Mouse (Mus musculus) left cerebral cortex, postnatal 25 days (tissue): Measurements from ENCODE around the gene Atg4b. TPM values are rescaled to one million over a fixed set of nuclear protein-coding genes. Genes with fewer than 3 reads are reported as not detected.
A peak's percentile ranks its signal among the peaks of the same experiment; 100 is the strongest.

ENCODE experiments used
- DNase-seq, 2 experiments: peaks; one replicate each; pipeline ENCODE4 v3.0.0; 2022; ENCODE audit warnings: low spot score in 2 of 2, mixed read lengths in 1 of 2
- intact Hi-C: fragments of 180-260 bp; cut with DNase I; formaldehyde crosslinking; loops from one replicate; pipeline ENCODE4 v1.15.1; 2025
- total RNA-seq, 2 experiments: library from RNA; stranded (reverse); gene quantifications; 2 replicates each; pipeline ENCODE4 v1.2.3; 2021

The Atg4b gene
- total RNA-seq: 10 to 100 TPM; 73.6 to 79.9 TPM

GRCm38 (mm10) chr1:93751290-93751689 lies at the start of gene Atg4b:
Gene Atg4b, plus strand, starts transcription at chr1:93751500.
- intact Hi-C loops: no loop called here
- no peak for DNase-seq

- DNase-seq: no peak
- intact Hi-C loops: no loop called here
Observed at GRCm38 (mm10) chr1:93702106-93702505, 49.2 kb upstream of the Atg4b start.

DNA sequence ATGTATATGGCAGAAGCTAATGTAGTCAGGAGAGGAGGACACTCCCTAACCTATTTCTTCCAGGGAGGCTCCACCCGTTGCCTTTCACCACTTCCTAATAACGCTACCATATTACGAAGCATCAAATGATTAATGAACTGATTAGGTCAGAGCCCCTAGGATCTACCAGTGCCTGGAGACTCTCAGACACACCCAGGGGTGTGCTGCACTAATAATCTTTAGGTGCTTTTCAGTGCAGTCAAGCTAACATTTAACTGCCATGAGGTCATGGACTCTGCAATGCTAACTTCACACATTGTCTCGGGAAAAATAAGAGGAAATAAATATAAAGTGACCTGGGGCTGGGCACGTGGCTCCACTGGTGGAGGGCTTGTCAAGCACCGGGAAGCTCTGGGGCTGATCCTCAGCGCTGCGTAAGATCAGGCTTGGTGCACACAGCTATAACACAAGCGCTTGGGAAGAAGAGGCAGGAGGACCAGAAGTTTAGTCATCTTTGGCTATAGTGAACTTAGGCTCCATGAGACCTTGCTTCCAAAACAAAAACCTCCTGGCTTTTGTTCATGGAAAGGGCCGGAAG lies 47.7 kb upstream of the Atg4b start:
- intact Hi-C loops: no loop called here
- DNase-seq: no peak

DNA sequence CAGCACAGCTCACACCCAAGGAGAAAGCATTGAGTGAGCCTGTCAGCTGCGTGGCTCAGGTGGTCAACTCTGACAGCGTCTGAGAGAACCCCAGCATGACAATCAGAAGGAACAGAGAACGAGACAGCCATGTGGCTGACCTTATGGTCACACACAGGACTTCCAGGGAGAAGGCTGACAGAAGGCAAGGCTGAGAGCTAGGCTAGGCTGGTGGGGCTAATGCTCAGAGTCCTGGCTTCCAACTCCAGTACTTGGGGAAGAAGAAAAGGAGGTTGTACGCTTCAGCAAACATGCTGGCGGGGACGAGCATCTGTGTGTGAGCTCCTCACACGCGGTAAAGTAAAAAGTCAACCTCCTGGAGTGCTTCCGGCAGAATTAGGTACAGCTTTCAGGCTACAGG lies 47.0 kb upstream of the Atg4b start:
- DNase-seq: no peak
- intact Hi-C loops: no loop called here

DNA sequence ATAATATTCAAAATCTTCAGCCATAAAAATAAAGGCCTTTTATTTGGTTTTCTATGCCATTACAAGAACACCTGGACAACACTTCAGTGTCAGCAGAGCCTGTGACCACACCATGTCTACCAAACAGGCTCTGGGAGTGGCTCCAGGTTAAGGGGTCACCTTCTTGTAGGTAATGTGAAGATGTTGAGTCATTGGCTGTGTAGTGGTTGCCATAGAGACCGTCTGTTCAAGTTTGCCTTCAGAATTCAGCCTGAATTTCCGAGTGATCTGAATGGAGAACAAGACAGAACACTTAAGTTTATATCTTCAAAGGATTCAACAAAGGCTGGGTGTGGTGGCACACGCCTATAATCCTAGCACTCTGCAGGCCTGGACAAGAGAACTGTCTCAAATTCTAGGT lies 45.9 kb upstream of the Atg4b start:
- DNase-seq: no peak
- intact Hi-C loops: no loop called here

DNA sequence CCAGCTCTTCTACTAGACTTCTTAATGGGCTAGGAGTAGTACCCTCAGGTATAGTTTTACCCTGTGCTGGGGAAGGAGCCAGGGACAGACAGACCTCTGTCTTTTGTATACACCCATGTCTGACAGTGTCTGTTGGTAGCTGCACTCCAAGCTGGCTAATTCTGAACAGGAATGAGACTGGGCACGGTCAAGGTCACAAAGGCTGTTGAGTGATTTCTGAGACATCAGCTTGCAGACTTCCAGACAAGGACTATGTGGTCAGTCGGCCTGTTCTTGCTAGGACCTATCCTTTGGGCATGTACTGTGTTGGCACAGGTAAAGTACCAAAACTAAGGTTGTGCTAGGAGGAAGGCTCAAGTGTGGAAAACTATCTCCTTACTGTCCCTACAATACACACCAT lies 35.1 kb upstream of the Atg4b start:
- no peak for DNase-seq
- intact Hi-C loops: no loop called here

DNA sequence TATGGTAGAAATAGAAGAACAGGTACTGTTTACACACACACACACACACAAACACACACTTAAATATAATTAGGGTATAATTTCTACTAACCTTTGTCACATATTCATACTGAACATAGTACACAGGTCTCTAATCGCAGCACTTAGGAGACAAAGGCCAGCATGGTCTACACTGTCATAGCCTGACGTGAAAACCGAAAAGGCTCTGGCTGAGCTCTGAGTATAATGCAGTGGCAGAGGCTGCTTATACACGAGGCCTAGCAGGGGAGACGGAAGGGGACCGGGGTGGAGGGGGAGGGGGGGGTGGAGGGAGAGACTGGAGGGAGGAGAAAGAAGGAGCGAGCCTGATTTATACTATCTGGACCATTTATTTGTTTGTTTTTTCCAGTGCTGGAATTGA lies 29.7 kb upstream of the Atg4b start:
- no peak for DNase-seq
- intact Hi-C loops: loop anchor here (10.0 kb wide), 1 partner anchor 207 kb away; the partner anchor contains the start of gene Farp2

DNA sequence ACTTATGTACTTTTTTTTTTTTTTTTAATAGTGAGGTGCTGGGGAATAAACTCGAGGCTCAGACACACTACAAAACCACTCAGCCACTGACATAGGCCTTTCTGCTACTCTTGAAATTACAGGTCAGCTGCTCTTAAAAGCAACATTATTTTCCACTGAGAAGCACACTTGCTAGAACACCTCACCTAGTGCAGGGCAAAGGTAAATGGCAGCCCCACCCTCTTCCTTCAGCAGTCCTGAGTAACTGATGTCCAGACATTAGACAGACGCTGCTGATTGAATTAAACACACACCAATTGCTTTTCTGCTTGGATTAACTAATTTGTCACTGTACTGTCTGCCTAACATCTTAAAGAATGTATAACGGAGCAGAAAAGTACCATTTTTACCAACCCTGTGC lies 26.7 kb upstream of the Atg4b start:
- no peak for DNase-seq
- intact Hi-C loops: loop anchor here (10.0 kb wide), 1 partner anchor 210 kb away; the partner anchor contains the start of gene Farp2

GRCm38 (mm10) chr1:93725665-93726064 lies 25.6 kb upstream of the Atg4b start:
- DNase-seq: no peak
- intact Hi-C loops: loop anchor here (2.0 to 10.0 kb wide), 3 partner anchors 57 to 211 kb away; partner anchors contain the start of gene Farp2

- intact Hi-C loops: loop anchor here (2.0 to 10.0 kb wide), 3 partner anchors 57 to 211 kb away; partner anchors contain the start of gene Farp2
- DNase-seq: no peak
Observed at GRCm38 (mm10) chr1:93726116-93726515, 25.2 kb upstream of the Atg4b start.

DNA sequence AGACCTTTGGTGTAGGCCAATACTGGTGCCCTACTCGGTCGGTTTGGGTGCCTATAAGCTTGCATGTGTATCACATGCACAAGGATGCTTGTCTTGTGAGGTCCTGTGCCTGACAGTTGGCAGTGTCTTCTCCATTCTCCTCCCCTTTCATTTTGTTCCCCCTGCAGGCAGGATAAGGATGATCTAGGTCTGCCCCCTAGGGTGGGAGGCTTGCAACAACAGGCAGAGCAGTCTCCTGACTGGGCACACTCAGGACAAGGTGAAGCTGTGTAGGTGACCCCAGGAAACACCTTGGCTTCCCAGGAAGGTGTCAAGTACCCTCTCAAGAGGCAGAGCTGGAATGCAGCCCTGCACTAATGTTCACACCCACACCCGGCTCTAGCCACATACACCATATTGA lies 24.3 kb upstream of the Atg4b start:
- peak; percentile 23 to 41 for DNase-seq
- intact Hi-C loops: loop anchor here (2.0 to 10.0 kb wide), 3 partner anchors 58 to 212 kb away; partner anchors contain the start of gene Farp2

DNA sequence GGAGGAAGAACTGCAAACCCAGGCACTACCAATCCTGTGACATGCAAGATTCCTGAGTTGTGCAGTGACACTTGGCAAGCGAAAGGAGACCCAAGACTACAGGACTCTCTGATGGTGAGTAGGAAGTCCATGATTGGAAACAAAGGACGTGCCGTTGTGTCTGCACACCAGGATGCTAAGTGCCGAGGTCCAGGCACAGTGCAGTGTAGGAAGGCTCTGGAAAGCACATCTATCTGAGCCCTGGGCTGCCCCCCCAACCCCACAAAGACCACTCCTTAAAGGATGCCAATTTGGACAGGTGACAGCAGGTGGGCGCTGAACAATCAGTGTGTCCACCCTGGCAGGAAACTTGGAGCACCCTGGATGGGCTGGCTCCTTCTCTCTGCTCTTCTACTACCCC lies 20.2 kb upstream of the Atg4b start:
- DNase-seq: no peak
- intact Hi-C loops: no loop called here

DNA sequence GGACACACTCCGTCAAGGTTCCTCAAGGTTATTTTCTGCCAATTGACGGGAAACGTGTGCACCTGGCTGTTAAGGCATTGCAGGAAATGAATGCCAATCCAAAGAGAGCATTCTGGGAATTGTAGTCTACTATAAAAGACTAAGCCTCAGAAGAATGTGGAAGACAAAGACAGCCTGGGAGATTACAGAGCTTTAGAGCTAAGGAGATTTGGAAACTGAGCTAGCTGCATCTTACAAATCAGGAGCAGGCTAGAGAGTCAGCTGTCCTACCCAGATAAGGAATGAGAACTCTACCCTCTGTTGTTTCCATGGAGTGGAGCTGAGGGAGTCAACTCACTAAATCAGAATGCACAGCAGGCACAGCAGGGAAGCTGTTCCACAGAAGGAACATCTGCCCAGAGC lies 19.4 kb upstream of the Atg4b start:
- DNase-seq: peak; percentile 21 to 43
- intact Hi-C loops: no loop called here

DNA sequence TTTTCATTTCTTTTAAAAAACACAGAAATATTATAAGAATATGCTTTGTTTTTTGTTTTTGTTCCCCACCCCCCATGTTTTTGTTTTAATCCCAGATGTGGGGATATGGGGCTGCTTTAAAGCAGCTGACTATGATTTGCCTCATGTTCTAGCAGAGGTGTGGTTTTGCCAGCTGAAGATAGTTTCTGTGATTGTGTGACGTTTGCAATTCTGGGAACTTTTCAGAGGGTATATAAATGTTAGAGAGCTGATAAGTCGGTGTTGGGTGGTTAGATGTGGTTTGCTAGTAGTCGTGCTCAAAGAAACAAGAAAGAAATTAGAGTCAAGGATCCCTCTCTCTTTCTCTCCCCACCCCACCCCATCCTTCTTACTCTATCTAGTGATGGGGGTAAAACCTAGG lies 15.4 kb upstream of the Atg4b start:
- DNase-seq: no peak
- intact Hi-C loops: no loop called here

DNA sequence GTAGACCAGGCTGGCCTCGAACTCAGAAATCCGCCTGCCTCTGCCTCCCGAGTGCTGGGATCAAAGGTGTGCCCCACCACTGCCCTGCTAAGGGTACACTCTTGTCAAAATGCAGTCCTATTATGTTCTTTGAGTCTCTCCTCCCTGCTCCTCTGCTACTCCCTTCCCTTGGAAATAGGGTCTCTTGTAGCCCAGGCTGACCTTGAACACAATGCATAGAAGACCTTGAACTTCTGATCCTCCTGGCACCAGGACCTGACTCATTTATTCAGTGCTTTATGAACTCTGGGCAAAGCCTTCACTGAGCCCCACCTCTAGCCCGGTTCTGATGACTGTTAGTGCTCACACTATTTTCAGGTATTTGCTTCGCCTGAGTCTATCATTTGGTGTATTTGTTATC lies 13.6 kb upstream of the Atg4b start:
- intact Hi-C loops: no loop called here
- no peak for DNase-seq

- no peak for DNase-seq
- intact Hi-C loops: no loop called here
Observed at GRCm38 (mm10) chr1:93740671-93741070, 10.6 kb upstream of the Atg4b start.

DNA sequence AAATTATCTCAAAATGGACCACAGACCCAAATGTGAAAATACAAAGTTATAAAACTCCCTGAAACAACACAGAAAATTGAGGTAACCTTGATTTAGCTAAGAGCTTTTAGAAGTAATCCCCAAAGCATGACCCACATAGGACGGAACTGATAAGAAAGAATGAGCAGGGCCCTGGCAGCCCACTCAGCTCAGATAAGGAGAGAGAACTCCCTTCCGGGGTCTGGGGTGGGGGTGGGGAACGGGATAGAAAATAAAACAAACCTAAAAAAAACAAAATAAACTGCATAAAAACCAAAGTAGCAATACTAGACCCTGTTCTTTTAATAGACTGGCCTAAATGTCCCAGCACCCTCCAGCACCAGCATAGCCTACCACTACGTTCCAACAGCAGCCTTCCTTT lies 9.3 kb upstream of the Atg4b start:
- intact Hi-C loops: no loop called here
- DNase-seq: no peak

DNA sequence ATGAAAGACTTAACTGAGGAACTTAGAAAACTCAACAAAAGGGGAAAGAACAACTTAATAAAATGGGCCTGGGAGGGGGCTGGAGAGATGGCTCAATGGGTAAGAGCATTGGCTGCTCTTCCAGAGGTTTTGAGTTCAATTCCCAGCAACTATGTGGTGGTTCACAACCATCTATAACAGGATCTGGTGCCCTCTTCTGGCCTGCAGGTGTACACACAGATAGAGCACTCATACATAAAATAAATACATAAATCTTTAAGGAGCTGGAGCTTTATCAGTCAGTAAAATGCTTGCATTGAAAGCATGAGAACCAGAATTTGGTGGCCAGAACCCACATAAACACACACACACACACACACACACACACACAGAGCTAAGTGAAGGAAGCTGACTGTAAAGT lies 8.4 kb upstream of the Atg4b start:
- DNase-seq: no peak
- intact Hi-C loops: no loop called here

DNA sequence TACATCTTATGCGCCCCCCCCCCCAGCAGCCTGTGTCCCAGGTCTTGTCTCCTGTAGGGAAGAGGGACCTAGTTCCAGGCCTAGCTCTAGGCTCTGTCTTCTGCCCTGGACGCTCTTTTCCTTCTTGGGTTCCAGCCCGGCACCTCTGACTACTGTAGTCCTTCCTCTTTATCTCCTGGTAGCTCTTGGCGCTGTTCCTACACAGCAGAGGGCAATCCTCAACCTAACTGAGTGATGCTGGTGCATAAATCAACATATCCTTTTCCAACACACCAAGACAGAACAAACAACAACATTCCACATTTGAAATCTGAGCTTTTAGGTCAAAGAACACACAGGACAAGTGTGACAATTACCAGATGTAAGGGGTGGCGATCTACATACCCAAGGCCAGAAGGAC lies 5.1 kb upstream of the Atg4b start:
- intact Hi-C loops: no loop called here
- no peak for DNase-seq

GRCm38 (mm10) chr1:93748539-93748938 lies 2.8 kb upstream of the Atg4b start:
- no peak for DNase-seq
- intact Hi-C loops: no loop called here

DNA sequence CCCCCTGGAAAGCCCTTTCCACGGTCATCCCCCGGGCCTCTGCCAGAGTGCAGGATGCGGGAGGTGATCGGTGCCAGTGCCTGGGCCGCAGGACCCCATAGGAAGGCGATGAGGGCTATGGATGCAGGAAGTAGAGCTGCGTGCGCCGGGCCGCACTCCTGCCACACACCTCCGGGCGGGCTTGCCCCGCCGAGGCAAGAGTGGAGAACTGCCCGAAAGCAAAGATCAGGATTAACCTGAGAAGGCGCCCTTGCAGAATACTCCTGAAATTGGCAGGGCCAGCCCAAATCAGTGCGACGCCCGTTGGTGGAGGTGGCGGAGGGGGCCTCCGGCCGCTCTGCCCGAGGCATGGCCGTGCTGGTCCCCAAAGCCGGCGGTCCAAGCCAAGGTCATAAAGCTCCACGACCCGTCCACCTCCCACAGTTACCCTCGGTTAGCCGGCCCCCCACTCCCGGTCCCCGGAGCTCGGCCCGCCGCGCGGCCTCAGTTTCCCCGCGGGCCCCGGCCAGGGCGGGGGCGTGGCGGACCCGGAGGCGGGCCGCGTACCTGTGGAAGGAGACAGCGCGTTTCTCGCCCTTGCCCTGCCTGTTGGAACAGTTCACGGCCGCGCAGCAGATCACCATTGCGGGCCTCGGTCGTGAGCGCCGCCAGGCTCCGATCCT lies 2.7 kb downstream of the Atg4b start:
- peak; percentile 20 to 37 for DNase-seq

More for the DNA sequence above, 2.7 kb downstream of the Atg4b start:
- intact Hi-C loops: loop anchor here (1.0 kb wide), 2 partner anchors 49 to 119 kb away; partner anchors contain the start of gene Ing5
